Comparison of ENCODE assay signal across 7 mouse cellular contexts in the genomic region with DNA sequence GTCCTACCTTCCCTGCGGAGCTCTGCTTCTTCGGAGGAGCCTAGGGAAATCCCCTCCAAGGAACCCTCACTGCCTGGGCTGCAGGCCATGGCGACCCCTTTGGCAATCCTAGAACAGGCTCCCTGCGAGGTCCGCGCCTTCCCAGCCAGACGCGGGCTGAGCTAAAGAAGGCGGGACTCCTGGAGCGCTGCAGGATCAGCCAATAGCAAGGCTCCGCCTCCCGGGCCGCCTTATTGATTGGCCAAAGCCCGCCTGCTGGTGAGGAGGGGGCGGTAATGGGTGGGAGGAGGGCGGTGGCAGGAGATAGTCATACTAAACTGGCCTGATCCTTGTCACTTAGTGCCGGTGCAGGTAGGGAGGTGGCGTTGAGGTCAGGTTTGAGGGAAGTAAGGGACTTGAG. TPM values are rescaled to one million over a fixed set of nuclear protein-coding genes. Genes with fewer than 3 reads are reported as not detected.
DNase-seq lines count a peak whose midpoint lies in the region; ATAC-seq lines count a peak whose summit lies in the region.

No protein-coding gene starts in this region.

- intact Hi-C loops in left cerebral cortex, postnatal 14 days (cut with DNase I) = no loop called here

- peak; percentile 90 for ATAC-seq in intestine, embryonic 15.5 days

- no peaks in the 10 kb centered on the region for H3K9me3 ChIP-seq in intestine, embryonic 15.5 days

- WGBS in intestine, embryonic 15.5 days = 1% methylated on average over 18 of the region's 18 CpGs

- no peaks in the 10 kb centered on the region for H3K36me3 ChIP-seq in intestine, embryonic 15.5 days

- H3K27me3 ChIP-seq in intestine, embryonic 15.5 days (replicated peaks) = no peaks in the 10 kb centered on the region

- peak overlapping the region; percentile 41 for H3K9ac ChIP-seq in intestine, embryonic 15.5 days

- no peak overlapping the region for H3K27ac ChIP-seq in intestine, embryonic 15.5 days

- peak overlapping the region; percentile 90 for H3K4me2 ChIP-seq in intestine, embryonic 15.5 days (replicated peaks)

- H3K4me3 ChIP-seq in intestine, embryonic 15.5 days (replicated peaks) = peak overlapping the region; percentile 38

- peak; percentile 85 to 86 for DNase-seq in adrenal gland, postnatal 36 days
- DNase-seq in embryo, embryonic 10.5 days (ENCODE audit: low spot score) = peak; percentile 93
- DNase-seq in gastrocnemius, postnatal 4 days (ENCODE audit: low spot score in 2 of 2) = peak; percentile 40 to 76
- peak; percentile 84 for DNase-seq in left cerebral cortex, postnatal 14 days (ENCODE audit: low spot score in 2 of 2)
- DNase-seq in lung, postnatal 4 days = peak; percentile 79 to 84
- peak; percentile 76 for DNase-seq in right cerebral cortex, postnatal 25 days

- peaks cover 24% of the 10 kb centered on the region for H3K4me1 ChIP-seq in intestine, embryonic 15.5 days (replicated peaks)

RNA-seq across cellular contexts. Expression of a gene that starts 6.0 kb away (rescaled TPM):
- 10 to 100 TPM in 1 of 2 experiments, 1 to 10 TPM in 1; 8.9 to 10.8 TPM for total RNA-seq in adrenal gland, postnatal 36 days (2021)
- total RNA-seq in gastrocnemius, postnatal 4 days (2021) = 1 to 10 TPM; 1.7 to 2.5 TPM
- 6.2 and 6.8 TPM in 2 replicates for polyA plus RNA-seq in intestine, embryonic 15.5 days (2015; fragmentation: Nextera tagmentation; extraction: Ambion mirVana)
- 100 to 1,000 TPM; 152 to 155 TPM for total RNA-seq in left cerebral cortex, postnatal 14 days (2021)

RNA-seq across cellular contexts. Expression of a gene that starts 18.8 kb away (rescaled TPM):
- total RNA-seq in adrenal gland, postnatal 36 days (2021) = not detected
- total RNA-seq in gastrocnemius, postnatal 4 days (2021) = not detected
- polyA plus RNA-seq in intestine, embryonic 15.5 days (2015; fragmentation: Nextera tagmentation; extraction: Ambion mirVana) = 4.5 and 6.2 TPM in 2 replicates
- not detected for total RNA-seq in left cerebral cortex, postnatal 14 days (2021)

RNA-seq across cellular contexts. Expression of a gene that starts 25.3 kb away (rescaled TPM):
- not detected for total RNA-seq in adrenal gland, postnatal 36 days (2021)
- total RNA-seq in gastrocnemius, postnatal 4 days (2021) = not detected
- 57.2 and 75.0 TPM in 2 replicates for polyA plus RNA-seq in intestine, embryonic 15.5 days (2015; fragmentation: Nextera tagmentation; extraction: Ambion mirVana)
- not detected for total RNA-seq in left cerebral cortex, postnatal 14 days (2021)

RNA-seq across cellular contexts. Expression of a gene that starts 41.0 kb away (rescaled TPM):
- total RNA-seq in adrenal gland, postnatal 36 days (2021) = 10 to 100 TPM; 40.3 to 48.6 TPM
- 10 to 100 TPM; 12.8 to 13.2 TPM for total RNA-seq in gastrocnemius, postnatal 4 days (2021)
- 0.98 and 1.6 TPM in 2 replicates for polyA plus RNA-seq in intestine, embryonic 15.5 days (2015; fragmentation: Nextera tagmentation; extraction: Ambion mirVana)
- total RNA-seq in left cerebral cortex, postnatal 14 days (2021) = not detected

RNA-seq across cellular contexts. Expression of a gene that starts 54.1 kb away (rescaled TPM):
- 10 to 100 TPM in 1 of 2 experiments, 1 to 10 TPM in 1; 5.3 to 17.3 TPM for total RNA-seq in adrenal gland, postnatal 36 days (2021)
- 10 to 100 TPM; 55.8 to 95.9 TPM for total RNA-seq in gastrocnemius, postnatal 4 days (2021)
- polyA plus RNA-seq in intestine, embryonic 15.5 days (2015; fragmentation: Nextera tagmentation; extraction: Ambion mirVana) = 7.6 and 7.9 TPM in 2 replicates
- 10 to 100 TPM; 50.3 to 52.0 TPM for total RNA-seq in left cerebral cortex, postnatal 14 days (2021)

Comparison
In these comparisons a context has a peak if more than half of its experiments do, and no peak if none do; other contexts are left out.
1. RNA of a gene that starts 6.0 kb away (total RNA-seq): 152 to 155 TPM in left cerebral cortex, postnatal 14 days; 8.9 to 10.8 TPM in adrenal gland, postnatal 36 days and 1.7 to 2.5 TPM in gastrocnemius, postnatal 4 days; every median in the first group is over 10 times any median in the second.
2. Peak in every context shown above with its lines, with median percentiles within 50 percentile points of each other: DNase-seq.